Mouse (Mus musculus) liver, adult (tissue): ENCODE data around the gene Snapc1.

Source experiments
- GATA4 ChIP-seq: IDR thresholded peaks from 2 replicates; pipeline ENCODE4 v1.6.1; 2014; ENCODE audit warnings: mild to moderate bottlenecking, low read length; ENCODE audit not compliant: insufficient replicate concordance

The Snapc1 gene

DNA sequence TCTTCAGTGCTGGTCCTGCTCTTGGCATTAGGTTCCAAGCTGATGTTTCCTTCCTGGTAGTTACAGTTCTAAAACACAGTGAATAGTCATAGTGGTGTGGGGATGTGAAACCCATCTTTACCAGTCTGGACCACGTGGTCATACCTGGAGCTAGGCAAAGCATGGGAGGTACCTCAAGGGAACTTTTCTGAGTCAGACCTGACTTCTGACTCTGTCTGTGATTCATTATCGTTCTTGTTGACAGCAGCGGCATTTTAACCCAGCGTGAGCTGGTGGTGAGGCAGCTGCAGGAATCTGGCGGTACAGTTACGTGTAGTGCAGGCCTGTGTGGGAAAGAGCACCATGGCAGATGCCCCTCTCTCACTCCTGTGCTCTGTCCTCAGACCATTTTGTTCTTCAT, 10.3 kb downstream of the Snapc1 start:
- TF ChIP-seq GATA4 = no peak

DNA sequence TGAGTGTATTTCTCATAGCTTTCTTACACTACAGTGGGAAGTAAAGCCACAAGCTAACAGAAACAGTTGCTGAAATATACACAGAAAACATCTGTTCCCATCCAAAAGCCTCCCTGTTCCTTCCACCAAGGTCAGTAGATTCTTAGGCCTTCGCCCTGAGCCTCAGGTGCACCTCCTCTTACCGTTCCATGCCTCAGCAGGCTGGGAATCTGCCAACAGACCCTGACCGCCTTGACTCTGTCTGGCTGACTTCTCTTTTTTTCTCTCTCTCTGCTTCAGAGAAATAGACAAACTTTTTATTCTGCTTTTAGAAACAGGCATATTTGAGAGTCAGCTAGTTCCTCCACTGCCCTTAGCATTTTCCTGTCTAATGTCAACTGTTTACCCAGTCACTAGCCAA, 13.9 kb downstream of the Snapc1 start:
- TF ChIP-seq GATA4 = no peak

DNA sequence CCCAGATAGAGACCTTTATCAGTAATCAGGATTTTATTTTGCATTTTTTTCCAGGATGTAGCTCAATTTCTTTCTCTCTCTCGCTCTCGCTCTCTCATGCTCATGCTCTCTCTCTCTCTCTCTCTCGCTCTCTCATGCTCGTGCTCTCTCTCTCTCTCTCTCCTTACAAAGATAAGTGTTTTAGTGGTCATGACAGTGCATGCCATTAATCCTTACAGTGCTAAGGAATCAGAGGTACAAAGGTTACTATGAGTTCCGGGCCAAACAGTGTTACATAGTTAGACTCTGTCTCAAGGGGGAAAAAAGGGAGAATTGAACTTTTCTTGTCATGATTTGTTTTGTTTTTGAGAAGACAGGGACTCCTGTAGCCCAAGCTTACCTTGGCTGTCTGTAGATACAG, 15.4 kb downstream of the Snapc1 start:
- TF ChIP-seq GATA4 = no peak

DNA sequence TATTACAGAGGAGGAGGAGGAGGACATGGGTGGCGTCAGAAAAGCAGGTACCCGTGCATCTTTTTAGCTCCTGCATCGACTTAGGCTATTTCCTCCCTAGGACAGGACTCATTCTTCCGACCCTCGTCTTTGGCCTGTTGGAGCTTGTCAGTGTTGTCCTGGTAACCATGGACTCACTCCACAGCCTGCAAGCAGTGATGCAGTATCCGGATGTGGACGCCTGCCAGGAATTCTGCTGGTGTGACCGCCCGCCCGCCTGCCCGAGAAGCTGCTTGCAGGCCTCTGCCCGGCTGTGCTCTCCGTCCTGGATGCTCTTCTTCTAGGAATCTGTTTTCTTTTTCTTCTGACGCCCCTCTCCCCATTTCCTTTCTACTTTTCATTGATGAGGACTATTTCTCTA, 18.3 kb downstream of the Snapc1 start:
- TF ChIP-seq GATA4 = no peak

DNA sequence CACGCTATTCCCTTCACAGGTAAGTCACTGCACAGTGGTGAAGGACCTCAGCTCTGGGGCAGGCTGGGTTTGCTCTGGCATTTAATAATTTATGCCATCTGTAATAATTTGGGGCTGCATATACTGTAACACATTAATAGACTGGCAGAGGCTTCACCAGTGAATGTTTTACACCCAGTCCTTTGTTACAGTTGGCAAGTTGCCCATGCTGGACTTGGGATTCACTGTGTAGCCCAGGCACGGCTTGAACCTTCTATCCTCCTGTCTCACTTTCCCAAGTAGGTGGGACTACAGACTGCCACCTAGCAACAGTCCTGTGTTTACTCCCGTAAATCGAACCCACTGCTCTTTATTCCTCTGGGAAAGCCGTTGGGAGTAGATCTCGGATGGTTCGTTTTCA, 22.0 kb downstream of the Snapc1 start:
- no peak for TF ChIP-seq GATA4

DNA sequence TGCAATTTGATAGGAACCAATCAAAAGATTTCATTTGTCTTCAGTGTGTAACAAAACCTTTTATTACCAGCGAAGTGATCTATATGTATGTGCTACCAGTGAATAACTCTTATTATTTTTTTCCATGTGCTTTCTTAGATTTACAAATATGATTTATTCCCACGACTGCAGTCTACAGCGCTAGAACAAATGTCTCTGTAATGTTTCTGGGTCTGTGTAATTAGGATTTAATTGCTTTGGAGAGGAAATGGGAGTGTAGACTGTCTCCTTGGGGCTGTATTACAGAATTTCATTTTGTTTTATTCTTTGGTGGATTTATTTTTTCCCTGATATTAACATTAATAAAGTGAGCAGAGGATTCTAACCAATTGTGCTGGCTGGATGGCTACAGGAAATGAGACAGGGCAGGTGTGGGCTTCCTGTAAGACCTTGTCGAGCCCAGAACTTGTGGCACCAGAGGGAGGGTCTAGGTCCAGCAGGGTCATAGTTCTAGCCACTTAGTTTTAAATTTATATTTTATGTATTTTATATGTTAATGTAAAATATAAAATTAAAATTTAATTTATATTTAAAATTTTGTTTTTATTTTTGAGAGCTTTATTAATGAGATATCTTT, 24.2 kb downstream of the Snapc1 start:
- TF ChIP-seq GATA4 = no peak

DNA sequence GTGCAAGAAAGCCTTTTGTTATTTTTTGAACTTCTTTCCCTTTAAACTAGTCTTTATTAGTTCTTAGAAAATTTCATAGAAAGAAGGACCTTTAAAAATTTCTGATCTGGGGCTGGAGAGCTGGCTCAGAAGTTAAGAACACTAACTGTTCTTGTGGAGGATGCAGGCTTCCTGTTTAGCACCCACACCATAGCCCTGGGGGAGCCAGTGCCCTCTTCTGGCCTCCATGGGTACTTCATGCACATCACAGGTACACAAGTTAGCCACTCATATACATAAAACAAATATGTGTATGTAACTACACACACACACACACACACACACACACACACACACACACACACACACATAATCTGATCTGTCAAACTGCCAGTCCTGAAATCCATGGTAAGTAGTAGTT, 25.3 kb downstream of the Snapc1 start:
- TF ChIP-seq GATA4 = no peak

DNA sequence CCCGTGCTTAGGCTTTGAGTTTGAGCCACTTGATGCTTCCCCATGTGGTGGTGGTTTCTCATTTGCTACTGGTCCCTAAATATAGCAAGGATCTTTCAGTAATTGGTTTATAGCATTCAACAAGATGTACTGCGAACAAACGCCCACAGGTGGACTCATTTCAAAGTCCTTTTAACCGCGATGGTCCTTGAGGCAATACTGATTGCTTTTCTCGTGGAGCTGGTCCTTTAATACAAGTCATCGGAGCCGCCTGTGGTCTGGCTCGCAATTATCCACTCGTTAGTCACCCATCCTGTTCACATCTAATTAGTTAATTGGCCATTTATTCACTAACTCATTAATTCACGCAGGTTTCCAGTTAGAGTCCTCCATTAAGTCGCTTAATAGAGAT, 32.6 kb downstream of the Snapc1 start:
- TF ChIP-seq GATA4 = no peak

DNA sequence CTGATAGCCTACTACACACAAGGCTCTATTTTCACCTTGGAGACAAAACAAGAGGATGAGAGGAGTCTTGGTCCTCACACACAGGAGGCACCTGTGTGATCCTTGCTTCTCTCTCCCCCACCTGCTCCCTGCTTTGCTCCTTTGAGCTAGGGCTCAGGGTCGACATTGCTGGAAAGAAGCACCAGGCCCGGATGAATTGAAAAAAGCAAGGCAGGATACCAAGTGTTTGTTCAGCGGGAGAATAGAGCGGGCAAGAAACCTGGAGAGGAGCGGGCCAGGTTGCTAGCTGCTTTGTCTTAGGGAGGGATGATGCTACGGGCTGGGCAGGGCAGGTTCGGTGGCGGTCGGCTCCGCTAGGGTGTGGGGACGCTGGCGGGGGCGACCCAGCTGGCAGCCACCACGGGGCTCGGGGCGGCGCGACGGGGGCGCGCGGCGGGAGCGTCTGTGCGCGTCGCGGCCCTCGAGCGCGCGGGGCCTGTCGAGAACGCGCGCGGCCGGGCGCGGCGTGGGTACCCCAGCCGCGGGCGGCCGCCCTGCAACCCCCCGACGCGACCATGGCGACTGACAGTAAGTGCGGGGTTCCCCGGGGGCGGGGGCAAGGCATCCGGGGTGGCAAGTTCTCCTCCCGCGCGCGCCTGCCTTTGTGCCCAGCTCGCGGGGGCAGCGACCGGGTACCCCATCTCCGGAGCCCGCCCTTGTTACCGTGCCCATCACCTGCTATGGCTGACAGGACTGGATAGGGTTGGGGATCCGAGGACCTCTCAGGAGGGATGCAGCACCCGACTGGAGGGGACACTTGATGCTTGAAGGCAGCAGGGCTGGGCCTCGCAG, 33.2 kb downstream of the Snapc1 start, which contains the start of gene Syt16:
Gene Syt16, plus strand, starts transcription at position 365 of the 831 bp plus-strand sequence.
- TF ChIP-seq GATA4 = no peak

DNA sequence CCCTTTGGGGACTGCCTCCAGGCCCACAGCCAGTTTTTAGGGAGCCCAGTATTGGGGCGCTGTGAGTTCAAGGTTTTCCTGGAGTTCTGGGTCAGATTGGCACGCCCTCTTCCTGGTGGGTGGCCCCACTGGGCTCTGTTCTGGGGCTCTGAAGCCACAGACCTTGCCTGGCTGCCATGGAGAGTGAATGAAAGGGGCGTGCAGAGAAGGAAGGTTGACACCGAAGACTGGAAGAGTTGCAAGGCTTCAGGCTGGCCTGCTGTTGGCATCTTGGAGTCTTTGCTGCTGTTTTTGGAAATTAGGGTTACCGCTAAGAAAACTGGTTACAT, 33.8 kb downstream of the Snapc1 start:
- no peak for TF ChIP-seq GATA4

DNA sequence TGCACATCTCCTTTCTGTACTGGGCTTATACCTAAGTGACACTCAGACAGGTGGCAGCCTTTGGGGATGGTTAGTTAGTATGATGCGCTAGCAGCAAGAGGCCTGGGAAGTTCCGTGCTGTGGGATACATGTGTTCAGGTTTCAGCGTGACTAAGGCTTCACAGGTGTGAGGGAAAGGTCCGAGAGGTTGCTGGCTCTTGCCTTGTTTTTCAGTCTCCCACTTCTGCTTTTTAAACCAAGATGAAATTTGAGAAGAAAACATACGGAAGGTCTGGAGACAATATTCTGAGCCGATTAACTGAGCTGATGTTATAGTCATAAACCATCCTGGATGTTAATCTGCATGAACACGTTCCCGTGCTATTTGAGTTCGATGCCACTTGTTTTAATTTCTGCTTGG, 38.2 kb downstream of the Snapc1 start:
- TF ChIP-seq GATA4 = no peak

DNA sequence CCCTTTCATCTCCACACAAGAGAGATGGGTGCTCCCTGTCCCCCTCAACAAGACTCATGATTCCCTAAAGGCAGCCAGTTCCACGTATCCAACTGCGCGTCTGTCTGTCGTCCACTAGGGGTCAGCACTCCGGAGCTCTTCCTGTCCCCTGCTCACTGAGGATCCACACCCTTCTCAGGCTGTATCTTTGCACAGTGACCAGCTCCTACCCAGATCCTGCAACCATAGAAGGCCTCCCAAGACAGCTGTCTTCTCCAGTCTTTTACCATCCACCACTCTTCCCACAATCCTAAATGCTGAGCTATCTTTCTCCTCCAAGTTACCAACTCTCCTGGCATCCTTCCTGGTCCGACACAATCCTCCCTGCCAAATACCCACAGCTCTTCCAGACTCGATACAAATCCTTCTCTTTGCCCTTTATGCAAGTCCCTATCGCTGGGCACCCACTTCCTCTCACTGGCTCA, 45.2 kb downstream of the Snapc1 start:
- TF ChIP-seq GATA4 = no peak

DNA sequence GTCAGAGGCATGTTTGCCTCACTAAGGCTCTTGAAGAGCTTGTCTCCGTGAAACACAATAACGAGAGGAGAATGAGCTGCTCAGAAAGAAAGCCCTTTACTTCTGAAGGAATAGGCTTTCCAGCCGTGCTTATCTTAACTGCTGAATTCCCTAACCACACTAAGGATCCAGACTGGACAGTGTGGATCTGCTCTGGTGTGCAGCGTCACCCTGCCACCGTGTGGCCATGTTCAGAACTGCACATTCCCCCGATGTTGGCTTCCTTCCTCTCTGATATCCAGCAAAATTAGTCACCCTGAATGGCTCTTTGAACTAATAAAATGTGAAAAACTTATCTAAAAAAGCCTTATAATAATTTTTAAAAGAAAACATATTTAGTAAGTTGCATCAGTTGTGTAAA, 49.5 kb downstream of the Snapc1 start:
- TF ChIP-seq GATA4 = peak; percentile 17; the same call in 1 of the 2 replicates

DNA sequence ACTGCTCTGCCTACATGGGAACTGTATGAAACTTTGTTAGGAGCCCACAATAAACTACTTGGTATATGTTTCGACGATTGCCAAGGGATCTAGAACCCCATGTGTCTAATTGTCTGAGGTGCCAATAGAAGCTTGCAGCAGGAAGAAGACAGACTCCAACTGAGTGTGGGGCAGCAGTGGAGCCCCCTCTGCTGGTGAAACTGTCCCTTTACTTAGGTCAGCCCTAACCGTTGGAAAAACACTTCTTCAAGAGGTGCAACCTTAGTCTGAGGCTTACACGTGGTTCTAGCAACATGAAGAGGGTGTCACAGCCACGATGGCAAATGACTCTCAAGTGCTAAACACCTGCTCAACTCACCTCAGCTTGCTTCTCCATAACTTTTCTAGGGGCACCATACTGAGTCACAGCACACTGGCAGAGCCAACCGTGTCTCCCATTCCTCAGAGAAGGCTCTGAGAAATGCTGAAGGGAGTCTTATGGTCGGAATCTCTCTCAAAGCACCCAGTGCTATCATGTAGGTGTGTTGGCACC, 50.5 kb downstream of the Snapc1 start:
- TF ChIP-seq GATA4 = no peak

DNA sequence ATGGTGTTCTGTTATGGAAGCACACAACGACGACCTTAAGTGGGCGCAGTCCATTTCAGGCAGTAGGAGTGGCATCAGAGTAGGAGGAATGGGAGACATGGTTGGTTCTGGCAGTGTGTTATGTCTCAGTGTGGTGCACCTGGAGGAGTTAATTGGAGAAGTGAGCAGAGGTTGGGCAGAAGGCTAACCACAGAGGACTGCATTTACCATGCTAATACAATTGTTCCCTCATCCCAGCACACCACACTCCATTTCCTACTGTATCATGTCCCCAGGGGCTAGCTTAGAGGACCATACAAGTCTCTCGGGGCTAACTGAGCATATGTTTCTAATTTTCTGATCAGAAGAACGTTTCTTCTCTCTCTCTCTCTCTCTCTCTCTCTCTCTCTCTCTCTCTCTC, 51.2 kb downstream of the Snapc1 start:
- no peak for TF ChIP-seq GATA4

DNA sequence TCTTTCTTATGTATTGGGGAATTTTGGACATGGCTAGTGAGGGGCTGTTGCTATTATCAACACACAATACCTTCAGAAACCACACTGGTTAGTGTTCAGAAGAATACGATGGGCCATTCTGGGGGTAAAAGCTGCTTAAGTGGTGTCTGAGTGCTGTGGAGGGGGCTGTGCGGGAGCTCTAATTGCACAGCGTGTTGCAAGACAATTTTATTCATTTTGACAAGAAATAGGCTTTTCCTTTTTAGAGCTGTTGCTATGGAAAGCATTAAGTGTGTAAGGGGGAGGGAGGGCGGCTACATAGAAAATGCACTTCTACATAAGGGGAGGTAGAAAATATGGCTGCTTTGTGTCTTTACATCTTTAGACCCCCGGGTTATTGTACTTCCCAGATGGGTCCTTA, 59.0 kb downstream of the Snapc1 start:
- TF ChIP-seq GATA4 = no peak
